In the genomic region with DNA sequence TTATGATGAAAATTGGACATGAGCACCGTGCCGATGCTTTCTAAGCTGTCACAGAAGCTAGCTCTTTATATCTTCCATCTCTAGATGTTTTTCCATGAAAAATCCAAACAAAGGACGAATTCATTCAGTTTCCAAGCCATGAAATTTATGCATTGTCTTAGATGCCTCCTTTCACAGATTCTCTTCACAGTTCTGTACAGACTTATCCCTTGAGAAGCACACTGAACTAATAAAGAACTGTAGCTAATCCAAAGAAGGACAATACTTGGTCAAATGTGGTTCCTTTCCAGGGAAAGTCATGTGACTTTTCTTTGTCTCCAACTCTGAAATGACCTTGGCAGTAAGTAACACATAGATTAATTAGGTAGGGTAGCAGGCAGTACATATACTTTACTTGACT, we compare ENCODE assay signal across 34 mouse cellular contexts. TPM values are rescaled to one million over a fixed set of nuclear protein-coding genes. Genes with fewer than 3 reads are reported as not detected.
"Had no signal": no experiment of that assay in that cellular context is flagged by ENCODE, and none has a peak within 500 bp of the region (broad histone marks: within the 10 kb centered on the region; RNA-seq: fewer than 3 reads in every experiment).

No protein-coding gene starts in this region.

- DNase-seq: cerebellum, adult 2 months; cerebellum, adult 8-10 months; cerebellum, adult 9-10 months; cerebellum, adult 9-11 months; cerebellum, postnatal 10 days; cerebellum, postnatal 14 days; cerebellum, postnatal 25 days; cerebellum, postnatal 36 days; embryo, embryonic 11 days; forebrain, postnatal 0 days; gastrocnemius, adult 2 months; gastrocnemius, postnatal 10 days; gastrocnemius, postnatal 14 days; gastrocnemius, postnatal 25 days; gastrocnemius, postnatal 36 days; heart, adult 11 months; heart, adult 18-20 months had no signal

- H3K9me3 ChIP-seq: embryonic facial prominence, embryonic 10.5 days; embryonic facial prominence, embryonic 12.5 days; embryonic facial prominence, embryonic 13.5 days; embryonic facial prominence, embryonic 15.5 days; forebrain, embryonic 10.5 days; forebrain, embryonic 12.5 days; forebrain, embryonic 13.5 days; forebrain, embryonic 15.5 days had no signal

- H3K36me3 ChIP-seq: embryonic facial prominence, embryonic 10.5 days; embryonic facial prominence, embryonic 12.5 days; embryonic facial prominence, embryonic 13.5 days; embryonic facial prominence, embryonic 15.5 days; forebrain, embryonic 10.5 days; forebrain, embryonic 12.5 days; forebrain, embryonic 15.5 days had no signal

- H3K27me3 ChIP-seq: embryonic facial prominence, embryonic 12.5 days; embryonic facial prominence, embryonic 13.5 days; embryonic facial prominence, embryonic 15.5 days; forebrain, embryonic 12.5 days; forebrain, embryonic 13.5 days; forebrain, embryonic 15.5 days had no signal

- H3K4me2 ChIP-seq: embryonic facial prominence, embryonic 12.5 days; embryonic facial prominence, embryonic 13.5 days; embryonic facial prominence, embryonic 15.5 days; forebrain, embryonic 12.5 days; forebrain, embryonic 13.5 days; forebrain, embryonic 15.5 days had no signal

- H3K9ac ChIP-seq: embryonic facial prominence, embryonic 12.5 days; embryonic facial prominence, embryonic 13.5 days; embryonic facial prominence, embryonic 15.5 days; forebrain, embryonic 12.5 days; forebrain, embryonic 13.5 days; forebrain, embryonic 15.5 days; forebrain, postnatal 0 days had no signal

- ATAC-seq: forebrain, embryonic 13.5 days; forebrain, embryonic 14.5 days; forebrain, embryonic 15.5 days; forebrain, embryonic 16.5 days; forebrain, postnatal 0 days had no signal

- H3K4me3 ChIP-seq: embryonic facial prominence, embryonic 10.5 days; embryonic facial prominence, embryonic 12.5 days; embryonic facial prominence, embryonic 13.5 days; embryonic facial prominence, embryonic 15.5 days; erythroblast, embryonic 14.5 days; forebrain, embryonic 10.5 days; forebrain, embryonic 12.5 days; forebrain, embryonic 13.5 days; forebrain, embryonic 15.5 days; gastrocnemius, adult 2 months had no signal

- H3K4me1 ChIP-seq: embryonic facial prominence, embryonic 10.5 days; embryonic facial prominence, embryonic 12.5 days; embryonic facial prominence, embryonic 13.5 days; embryonic facial prominence, embryonic 15.5 days; forebrain, embryonic 10.5 days; forebrain, embryonic 12.5 days; forebrain, embryonic 13.5 days; forebrain, embryonic 15.5 days had no signal

- H3K27ac ChIP-seq: embryonic facial prominence, embryonic 10.5 days; embryonic facial prominence, embryonic 12.5 days; embryonic facial prominence, embryonic 13.5 days; embryonic facial prominence, embryonic 15.5 days; forebrain, embryonic 10.5 days; forebrain, embryonic 12.5 days; forebrain, embryonic 13.5 days; forebrain, embryonic 15.5 days; gastrocnemius, adult 2 months had no signal

RNA-seq across cellular contexts. Expression of a gene that starts 2.8 kb away (rescaled TPM):
- polyA plus RNA-seq: cerebellum, adult 2 months; cortical plate, adult 2 months; embryonic facial prominence, embryonic 11.5 days; embryonic facial prominence, embryonic 12.5 days; embryonic facial prominence, embryonic 13.5 days; embryonic facial prominence, embryonic 14.5 days; embryonic facial prominence, embryonic 15.5 days; erythroblast, embryonic 14.5 days; forebrain, embryonic 11.5 days; forebrain, embryonic 12.5 days; forebrain, embryonic 13.5 days; forebrain, embryonic 15.5 days; forebrain, embryonic 16.5 days; forebrain, postnatal 0 days; frontal cortex, adult 2 months; gonadal fat pad, adult 2 months had no signal

RNA-seq across cellular contexts. Expression of a gene that starts 15.5 kb away (rescaled TPM):
- polyA plus RNA-seq: cerebellum, adult 2 months; cortical plate, adult 2 months; embryonic facial prominence, embryonic 10.5 days; embryonic facial prominence, embryonic 11.5 days; embryonic facial prominence, embryonic 12.5 days; embryonic facial prominence, embryonic 13.5 days; embryonic facial prominence, embryonic 14.5 days; embryonic facial prominence, embryonic 15.5 days; erythroblast, embryonic 14.5 days; forebrain, embryonic 10.5 days; forebrain, embryonic 11.5 days; forebrain, embryonic 12.5 days; forebrain, embryonic 13.5 days; forebrain, embryonic 14.5 days; forebrain, embryonic 15.5 days; forebrain, embryonic 16.5 days; forebrain, postnatal 0 days; frontal cortex, adult 2 months; gonadal fat pad, adult 2 months had no signal

RNA-seq across cellular contexts. Expression of a gene that starts 30.7 kb away (rescaled TPM):
- polyA plus RNA-seq: cerebellum, adult 2 months; cortical plate, adult 2 months; embryonic facial prominence, embryonic 10.5 days; embryonic facial prominence, embryonic 11.5 days; embryonic facial prominence, embryonic 12.5 days; embryonic facial prominence, embryonic 13.5 days; embryonic facial prominence, embryonic 14.5 days; embryonic facial prominence, embryonic 15.5 days; erythroblast, embryonic 14.5 days; forebrain, embryonic 10.5 days; forebrain, embryonic 11.5 days; forebrain, embryonic 12.5 days; forebrain, embryonic 13.5 days; forebrain, embryonic 14.5 days; forebrain, embryonic 15.5 days; forebrain, embryonic 16.5 days; forebrain, postnatal 0 days; frontal cortex, adult 2 months; gonadal fat pad, adult 2 months had no signal

RNA-seq across cellular contexts. Expression of a gene that starts 50.6 kb away (rescaled TPM):
- polyA plus RNA-seq: cerebellum, adult 2 months; cortical plate, adult 2 months; embryonic facial prominence, embryonic 10.5 days; embryonic facial prominence, embryonic 11.5 days; embryonic facial prominence, embryonic 12.5 days; embryonic facial prominence, embryonic 13.5 days; embryonic facial prominence, embryonic 14.5 days; embryonic facial prominence, embryonic 15.5 days; erythroblast, embryonic 14.5 days; forebrain, embryonic 10.5 days; forebrain, embryonic 11.5 days; forebrain, embryonic 12.5 days; forebrain, embryonic 13.5 days; forebrain, embryonic 14.5 days; forebrain, embryonic 15.5 days; forebrain, embryonic 16.5 days; forebrain, postnatal 0 days; frontal cortex, adult 2 months; gonadal fat pad, adult 2 months had no signal
